Mouse (Mus musculus): ENCODE data around the gene Spata31d1a.

- TF ChIP-seq CTCF (IDR thresholded peaks at IDR 0.05; ENCODE audit: low read depth): no peak
- no peak for TF ChIP-seq EP300 (IDR thresholded peaks at IDR 0.05; ENCODE audit: low read depth)
Measured at GRCm38 (mm10) chr13:59668501-59669093, 41.5 kb downstream of the Spata31d1a start.
